Mouse (Mus musculus) limb, embryonic 12.5 days (tissue): ENCODE data around the gene Ubl5. TPM values are rescaled to one million over a fixed set of nuclear protein-coding genes. Genes with fewer than 3 reads are reported as not detected.

Experiments used
- ATAC-seq: fragments of 200-750 bp; cut with Nextera tagmentation; 2 replicates; pipeline ENCODE4 v1.8.0; 2017; ENCODE audit warnings: low read depth, moderate TSS enrichment; ENCODE audit not compliant: insufficient number of reproducible peaks, insufficient read depth, low FRiP score, low TSS enrichment
- H3K27ac ChIP-seq: fragments of 300-500 bp; sonication (generic); 2 replicates; pipeline ENCODE4 v1.5.1; 2016; ENCODE audit warnings: mild to moderate bottlenecking, moderate library complexity
- H3K27me3 ChIP-seq: fragments of 300-500 bp; sonication (generic); 2 replicates; pipeline ENCODE4 v1.6.1; 2016; ENCODE audit warnings: mild to moderate bottlenecking, moderate library complexity
- H3K36me3 ChIP-seq: fragments of 300-500 bp; sonication (generic); 2 replicates; pipeline ENCODE4 v1.6.1; 2016; ENCODE audit warnings: mild to moderate bottlenecking, moderate library complexity
- H3K4me1 ChIP-seq: fragments of 300-500 bp; sonication (generic); replicated peaks from 2 replicates; pipeline ENCODE4 v1.6.1; 2016
- H3K4me2 ChIP-seq: fragments of 300-500 bp; sonication (generic); 2 replicates; pipeline ENCODE4 v1.6.1; 2016; ENCODE audit warnings: mild to moderate bottlenecking, moderate library complexity
- H3K4me3 ChIP-seq: fragments of 300-500 bp; sonication (generic); replicated peaks from 2 replicates; pipeline ENCODE4 v1.5.1; 2016; ENCODE audit warnings: mild to moderate bottlenecking
- H3K9ac ChIP-seq: fragments of 300-500 bp; sonication (generic); replicated peaks from 2 replicates; pipeline ENCODE4 v1.6.1; 2016; ENCODE audit warnings: mild to moderate bottlenecking, moderate library complexity
- H3K9me3 ChIP-seq: fragments of 300-500 bp; sonication (generic); 2 replicates; pipeline ENCODE4 v1.6.1; 2016; ENCODE audit warnings: mild to moderate bottlenecking, moderate library complexity
- WGBS: fragments of 180-500 bp; shearing (Covaris S2); methylation state at CpG from one replicate; pipeline ENCODE4 v1.1.7; 2016; 5-methylcytosine and 5-hydroxymethylcytosine counted together
- polyA plus RNA-seq: library from polyadenylated mRNA; unstranded; fragments of >200 nt; fragmentation: Nextera tagmentation; extraction: Ambion mirVana; gene quantifications from 2 replicates; pipeline ENCODE4 v1.2.1, GENCODE M21; 2016

Ubl5 gene
- polyA plus RNA-seq, 1 experiment from 2014 or later, result 428 TPM

GRCm38 (mm10) chr9:20662325-20662724, 19.6 kb downstream of the Ubl5 start:
- Histone ChIP-seq H3K27ac (no peak overlapping the region), H3K4me2 (no peak overlapping the region), H3K36me3 (peaks cover 79% of the 10 kb centered on the region), H3K9me3 (no peaks in the 10 kb centered on the region), H3K4me1 (peaks cover 12% of the 10 kb centered on the region), H3K4me3 (no peak overlapping the region), H3K9ac (no peak overlapping the region), H3K27me3 (no peaks in the 10 kb centered on the region)
- 51% methylated on average over 3 of the region's 3 CpGs for WGBS
- ATAC-seq, result no peak

- ATAC-seq, result no peak
- WGBS, result 86% methylated on average over 8 of the region's 8 CpGs
- Histone ChIP-seq H3K9ac (0 out of 2 replicates have a peak overlapping the region, but pooled peaks have one; percentile 9), H3K36me3 (peaks cover 73% of the 10 kb centered on the region), H3K4me2 (no peak overlapping the region), H3K27me3 (no peaks in the 10 kb centered on the region), H3K9me3 (no peaks in the 10 kb centered on the region), H3K4me1 (peaks cover 12% of the 10 kb centered on the region), H3K27ac (no peak overlapping the region), H3K4me3 (no peak overlapping the region)
These were observed 20.2 kb downstream of the Ubl5 start for GRCm38 (mm10) chr9:20662874-20663273.

- no peak overlapping the region for H3K4me2 ChIP-seq
- no peak overlapping the region for H3K9ac ChIP-seq
- H3K9me3 ChIP-seq, result no peaks in the 10 kb centered on the region
- peaks cover 62% of the 10 kb centered on the region for H3K36me3 ChIP-seq
- no peak overlapping the region for H3K4me3 ChIP-seq
- no peaks in the 10 kb centered on the region for H3K27me3 ChIP-seq
- H3K4me1 ChIP-seq, result peaks cover 12% of the 10 kb centered on the region
- H3K27ac ChIP-seq, result no peak overlapping the region
- ATAC-seq, result no peak
- WGBS, result 87% methylated on average over 2 of the region's 2 CpGs
These were observed 21.3 kb downstream of the Ubl5 start for GRCm38 (mm10) chr9:20663956-20664355.

- Histone ChIP-seq H3K4me3 (no peak overlapping the region), H3K36me3 (peaks cover 58% of the 10 kb centered on the region), H3K27ac (no peak overlapping the region), H3K9me3 (no peaks in the 10 kb centered on the region), H3K4me1 (peaks cover 12% of the 10 kb centered on the region), H3K9ac (no peak overlapping the region), H3K4me2 (no peak overlapping the region), H3K27me3 (no peaks in the 10 kb centered on the region)
- WGBS, result 56% methylated on average over 2 of the region's 2 CpGs
- no peak for ATAC-seq
These were observed 21.7 kb downstream of the Ubl5 start for GRCm38 (mm10) chr9:20664366-20664765.

GRCm38 (mm10) chr9:20664982-20665637, 22.4 kb downstream of the Ubl5 start:
- peaks cover 12% of the 10 kb centered on the region for H3K4me1 ChIP-seq
- no peak overlapping the region for H3K27ac ChIP-seq
- 76% methylated on average over 5 of the region's 5 CpGs for WGBS
- no peak overlapping the region for H3K9ac ChIP-seq
- no peak for ATAC-seq
- H3K36me3 ChIP-seq, result peaks cover 51% of the 10 kb centered on the region
- H3K9me3 ChIP-seq, result no peaks in the 10 kb centered on the region
- H3K4me3 ChIP-seq, result no peak overlapping the region
- H3K4me2 ChIP-seq, result no peak overlapping the region
- no peaks in the 10 kb centered on the region for H3K27me3 ChIP-seq

GRCm38 (mm10) chr9:20665925-20666324, 23.2 kb downstream of the Ubl5 start:
- no peaks in the 10 kb centered on the region for H3K27me3 ChIP-seq
- H3K36me3 ChIP-seq, result peaks cover 43% of the 10 kb centered on the region
- no peak overlapping the region for H3K9ac ChIP-seq
- ATAC-seq, result no peak
- no peaks in the 10 kb centered on the region for H3K9me3 ChIP-seq
- H3K4me2 ChIP-seq, result no peak overlapping the region
- no peak overlapping the region for H3K27ac ChIP-seq
- 31% methylated on average over 8 of the region's 8 CpGs for WGBS
- peaks cover 12% of the 10 kb centered on the region for H3K4me1 ChIP-seq
- H3K4me3 ChIP-seq, result no peak overlapping the region

- peaks cover 12% of the 10 kb centered on the region for H3K4me1 ChIP-seq
- no peak overlapping the region for H3K27ac ChIP-seq
- H3K9ac ChIP-seq, result no peak overlapping the region
- H3K4me3 ChIP-seq, result no peak overlapping the region
- H3K27me3 ChIP-seq, result no peaks in the 10 kb centered on the region
- no peak overlapping the region for H3K4me2 ChIP-seq
- H3K36me3 ChIP-seq, result peaks cover 37% of the 10 kb centered on the region
- WGBS, result 12% methylated on average over 7 of the region's 7 CpGs
- no peak for ATAC-seq
- no peaks in the 10 kb centered on the region for H3K9me3 ChIP-seq
These were observed 23.9 kb downstream of the Ubl5 start for GRCm38 (mm10) chr9:20666510-20667034.

- WGBS, result 93% methylated on average over 22 of the region's 22 CpGs
- no peak overlapping the region for H3K4me3 ChIP-seq
- ATAC-seq, result no peak
These were observed 25.4 kb downstream of the Ubl5 start for GRCm38 (mm10) chr9:20668065-20668464.

GRCm38 (mm10) chr9:20672047-20672446, 29.4 kb downstream of the Ubl5 start:
- Histone ChIP-seq H3K4me1 (no peaks in the 10 kb centered on the region), H3K36me3 (no peaks in the 10 kb centered on the region), H3K4me3 (no peak overlapping the region), H3K4me2 (no peak overlapping the region), H3K9ac (no peak overlapping the region), H3K27ac (no peak overlapping the region), H3K9me3 (no peaks in the 10 kb centered on the region), H3K27me3 (no peaks in the 10 kb centered on the region)
- ATAC-seq, result no peak
- WGBS, result 87% methylated on average over 16 of the region's 16 CpGs

More at GRCm38 (mm10) chr9:20668065-20668464, 25.4 kb downstream of the Ubl5 start:
- Histone ChIP-seq H3K4me1 (peaks cover 12% of the 10 kb centered on the region), H3K36me3 (peaks cover 22% of the 10 kb centered on the region), H3K4me2 (no peak overlapping the region), H3K9me3 (no peaks in the 10 kb centered on the region), H3K27me3 (no peaks in the 10 kb centered on the region), H3K9ac (no peak overlapping the region), H3K27ac (no peak overlapping the region)

- Histone ChIP-seq H3K4me1 (no peaks in the 10 kb centered on the region), H3K4me2 (no peak overlapping the region), H3K4me3 (no peak overlapping the region), H3K9ac (no peak overlapping the region), H3K9me3 (0 out of 2 replicates have a peak, but pooled peaks cover 5% of the 10 kb centered on the region), H3K36me3 (no peaks in the 10 kb centered on the region), H3K27ac (no peak overlapping the region), H3K27me3 (no peaks in the 10 kb centered on the region)
- 90% methylated on average over 12 of the region's 12 CpGs for WGBS
- ATAC-seq, result no peak
These were observed 35.2 kb downstream of the Ubl5 start for GRCm38 (mm10) chr9:20677892-20678291.

- no peak overlapping the region for H3K9ac ChIP-seq
- H3K27ac ChIP-seq, result no peak overlapping the region
- H3K4me3 ChIP-seq, result no peak overlapping the region
- ATAC-seq, result no peak
- no peak overlapping the region for H3K4me2 ChIP-seq
- H3K36me3 ChIP-seq, result no peaks in the 10 kb centered on the region
- H3K9me3 ChIP-seq, result 0 out of 2 replicates have a peak, but pooled peaks cover 5% of the 10 kb centered on the region
- H3K27me3 ChIP-seq, result no peaks in the 10 kb centered on the region
- WGBS, result 80% methylated on average over 9 of the region's 9 CpGs
- no peaks in the 10 kb centered on the region for H3K4me1 ChIP-seq
These were observed 37.8 kb downstream of the Ubl5 start for GRCm38 (mm10) chr9:20680378-20680958.
